Mouse (Mus musculus): Measurements from ENCODE around the gene Crisp4. TPM values are rescaled to one million over a fixed set of nuclear protein-coding genes. Genes with fewer than 3 reads are reported as not detected.

Gene Crisp4
- polyA plus RNA-seq (2011; ENCODE audit: insufficient read depth, insufficient read length, low read depth, missing spikeins) = not detected in 2 replicates

- no peak within 1 kb of the TSS for H3K27ac ChIP-seq (ENCODE audit: insufficient read depth, low read length)
- TF ChIP-seq EP300 (IDR thresholded peaks at IDR 0.05; ENCODE audit: insufficient read depth, low read depth, low read length) (no peak), POLR2A (IDR thresholded peaks at IDR 0.05; ENCODE audit: insufficient read depth, low read length) (no peak)
- H3K27me3 ChIP-seq (ENCODE audit: control insufficient read depth, insufficient read depth, low read length, poor library complexity, severe bottlenecking) = no peaks in the 10 kb centered on the region
- H3K4me1 ChIP-seq (ENCODE audit: control insufficient read depth, insufficient read depth, low read length) = no peaks in the 10 kb centered on the region
- H3K4me3 ChIP-seq (ENCODE audit: low read depth, low read length) = no peak within 1 kb of the TSS
- H3K9ac ChIP-seq (ENCODE audit: low read depth, poor library complexity, severe bottlenecking) = no peak within 1 kb of the TSS
- no peaks in the 10 kb centered on the region for H3K36me3 ChIP-seq (ENCODE audit: control insufficient read depth, insufficient read depth, low read length, poor library complexity, severe bottlenecking)
- no peaks in the 10 kb centered on the region for H3K9me3 ChIP-seq (replicated peaks; ENCODE audit: control insufficient read depth, insufficient read depth, low read length, poor library complexity, severe bottlenecking)
Measured at GRCm38 (mm10) chr1:18145802-18146201, at the start of gene Crisp4. Crisp4 (minus strand) TSS chr1:18145902.

GRCm38 (mm10) chr1:18191719-18192118 is 46.0 kb upstream of the Crisp4 start:
- Histone ChIP-seq H3K9me3 (replicated peaks; ENCODE audit: control insufficient read depth, insufficient read depth, low read length, poor library complexity, severe bottlenecking) (no peaks in the 10 kb centered on the region), H3K4me1 (ENCODE audit: control insufficient read depth, insufficient read depth, low read length) (no peaks in the 10 kb centered on the region), H3K27ac (ENCODE audit: insufficient read depth, low read length) (no peak overlapping the region), H3K27me3 (ENCODE audit: control insufficient read depth, insufficient read depth, low read length, poor library complexity, severe bottlenecking) (no peaks in the 10 kb centered on the region), H3K9ac (ENCODE audit: low read depth, poor library complexity, severe bottlenecking) (no peak overlapping the region), H3K4me3 (ENCODE audit: low read depth, low read length) (no peak overlapping the region), H3K36me3 (ENCODE audit: control insufficient read depth, insufficient read depth, low read length, poor library complexity, severe bottlenecking) (no peaks in the 10 kb centered on the region)
- TF ChIP-seq POLR2A (IDR thresholded peaks at IDR 0.05; ENCODE audit: insufficient read depth, low read length) = no peak
- no peak for TF ChIP-seq CTCF (IDR thresholded peaks at IDR 0.05; ENCODE audit: low read depth, low read length)
- no peak for TF ChIP-seq EP300 (IDR thresholded peaks at IDR 0.05; ENCODE audit: insufficient read depth, low read depth, low read length)

GRCm38 (mm10) chr1:18190714-18191712 is 45.3 kb upstream of the Crisp4 start:
- H3K27me3 ChIP-seq (ENCODE audit: control insufficient read depth, insufficient read depth, low read length, poor library complexity, severe bottlenecking) = no peaks in the 10 kb centered on the region
- H3K27ac ChIP-seq (ENCODE audit: insufficient read depth, low read length) = no peak overlapping the region
- no peak overlapping the region for H3K9ac ChIP-seq (ENCODE audit: low read depth, poor library complexity, severe bottlenecking)
- H3K4me3 ChIP-seq (ENCODE audit: low read depth, low read length) = no peak overlapping the region
- no peaks in the 10 kb centered on the region for H3K36me3 ChIP-seq (ENCODE audit: control insufficient read depth, insufficient read depth, low read length, poor library complexity, severe bottlenecking)
- no peaks in the 10 kb centered on the region for H3K9me3 ChIP-seq (replicated peaks; ENCODE audit: control insufficient read depth, insufficient read depth, low read length, poor library complexity, severe bottlenecking)
- TF ChIP-seq POLR2A (IDR thresholded peaks at IDR 0.05; ENCODE audit: insufficient read depth, low read length) = no peak
- TF ChIP-seq EP300 (IDR thresholded peaks at IDR 0.05; ENCODE audit: insufficient read depth, low read depth, low read length) = no peak
- no peak for TF ChIP-seq CTCF (IDR thresholded peaks at IDR 0.05; ENCODE audit: low read depth, low read length)
- no peaks in the 10 kb centered on the region for H3K4me1 ChIP-seq (ENCODE audit: control insufficient read depth, insufficient read depth, low read length)

DNA sequence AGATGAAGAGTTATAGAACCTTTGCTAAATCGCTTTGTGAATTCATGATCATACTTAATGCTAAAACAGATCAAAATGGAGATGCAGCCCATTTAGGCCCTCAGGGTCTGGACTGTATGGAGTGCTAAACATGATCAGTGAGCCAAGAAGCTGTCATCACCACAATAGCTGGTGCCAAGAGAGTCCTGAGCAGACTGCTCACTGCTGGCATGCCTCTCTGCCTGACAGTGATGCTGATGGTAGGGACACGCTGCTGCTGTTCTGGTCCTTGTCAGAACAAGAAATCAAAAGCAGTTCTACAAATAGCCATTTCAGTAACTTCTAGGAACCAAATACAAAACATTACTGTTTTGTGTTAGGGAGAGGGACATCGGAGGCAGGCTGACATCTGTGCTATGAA is 35.5 kb upstream of the Crisp4 start:
- H3K36me3 ChIP-seq (ENCODE audit: control insufficient read depth, insufficient read depth, low read length, poor library complexity, severe bottlenecking) = no peaks in the 10 kb centered on the region
- H3K27me3 ChIP-seq (ENCODE audit: control insufficient read depth, insufficient read depth, low read length, poor library complexity, severe bottlenecking) = no peaks in the 10 kb centered on the region
- no peak overlapping the region for H3K27ac ChIP-seq (ENCODE audit: insufficient read depth, low read length)
- no peak overlapping the region for H3K4me3 ChIP-seq (ENCODE audit: low read depth, low read length)
- no peaks in the 10 kb centered on the region for H3K4me1 ChIP-seq (ENCODE audit: control insufficient read depth, insufficient read depth, low read length)
- H3K9ac ChIP-seq (ENCODE audit: low read depth, poor library complexity, severe bottlenecking) = no peak overlapping the region
- TF ChIP-seq EP300 (IDR thresholded peaks at IDR 0.05; ENCODE audit: insufficient read depth, low read depth, low read length) (no peak), POLR2A (IDR thresholded peaks at IDR 0.05; ENCODE audit: insufficient read depth, low read length) (no peak), CTCF (IDR thresholded peaks at IDR 0.05; ENCODE audit: low read depth, low read length) (no peak)
- H3K9me3 ChIP-seq (replicated peaks; ENCODE audit: control insufficient read depth, insufficient read depth, low read length, poor library complexity, severe bottlenecking) = no peaks in the 10 kb centered on the region

GRCm38 (mm10) chr1:18170573-18170972 is 24.9 kb upstream of the Crisp4 start:
- Histone ChIP-seq H3K4me3 (ENCODE audit: low read depth, low read length) (no peak overlapping the region), H3K36me3 (ENCODE audit: control insufficient read depth, insufficient read depth, low read length, poor library complexity, severe bottlenecking) (no peaks in the 10 kb centered on the region), H3K27me3 (ENCODE audit: control insufficient read depth, insufficient read depth, low read length, poor library complexity, severe bottlenecking) (no peaks in the 10 kb centered on the region), H3K9ac (ENCODE audit: low read depth, poor library complexity, severe bottlenecking) (no peak overlapping the region), H3K9me3 (replicated peaks; ENCODE audit: control insufficient read depth, insufficient read depth, low read length, poor library complexity, severe bottlenecking) (no peaks in the 10 kb centered on the region), H3K27ac (ENCODE audit: insufficient read depth, low read length) (no peak overlapping the region), H3K4me1 (ENCODE audit: control insufficient read depth, insufficient read depth, low read length) (no peaks in the 10 kb centered on the region)
- no peak for TF ChIP-seq POLR2A (IDR thresholded peaks at IDR 0.05; ENCODE audit: insufficient read depth, low read length)
- TF ChIP-seq CTCF (IDR thresholded peaks at IDR 0.05; ENCODE audit: low read depth, low read length) = no peak
- TF ChIP-seq EP300 (IDR thresholded peaks at IDR 0.05; ENCODE audit: insufficient read depth, low read depth, low read length) = no peak

DNA sequence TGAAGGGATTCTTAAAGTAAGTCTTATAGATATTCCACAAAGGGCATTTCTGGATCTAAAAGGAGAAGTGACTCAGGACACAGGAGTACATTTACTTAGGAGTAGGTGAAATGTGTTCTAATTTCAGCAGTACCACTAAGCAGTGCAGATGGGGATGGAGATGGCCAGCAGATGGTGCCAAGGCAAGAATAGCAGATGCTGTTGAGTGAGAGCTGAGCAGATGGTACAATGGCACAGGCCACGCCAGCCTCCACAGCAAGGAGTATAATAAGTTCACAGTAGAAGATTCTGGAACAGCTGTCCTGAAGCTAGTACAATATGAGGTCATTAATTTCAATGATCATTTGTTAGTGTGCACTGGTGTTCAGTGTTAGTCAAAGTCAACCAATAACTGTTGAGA is 22.6 kb upstream of the Crisp4 start:
- Histone ChIP-seq H3K27me3 (ENCODE audit: control insufficient read depth, insufficient read depth, low read length, poor library complexity, severe bottlenecking) (no peaks in the 10 kb centered on the region), H3K4me1 (ENCODE audit: control insufficient read depth, insufficient read depth, low read length) (no peaks in the 10 kb centered on the region), H3K9ac (ENCODE audit: low read depth, poor library complexity, severe bottlenecking) (no peak overlapping the region), H3K9me3 (replicated peaks; ENCODE audit: control insufficient read depth, insufficient read depth, low read length, poor library complexity, severe bottlenecking) (no peaks in the 10 kb centered on the region), H3K4me3 (ENCODE audit: low read depth, low read length) (no peak overlapping the region), H3K27ac (ENCODE audit: insufficient read depth, low read length) (no peak overlapping the region), H3K36me3 (ENCODE audit: control insufficient read depth, insufficient read depth, low read length, poor library complexity, severe bottlenecking) (no peaks in the 10 kb centered on the region)
- TF ChIP-seq CTCF (IDR thresholded peaks at IDR 0.05; ENCODE audit: low read depth, low read length) (no peak), POLR2A (IDR thresholded peaks at IDR 0.05; ENCODE audit: insufficient read depth, low read length) (no peak), EP300 (IDR thresholded peaks at IDR 0.05; ENCODE audit: insufficient read depth, low read depth, low read length) (no peak)

All from ES-Bruce4 (cell line).